Comparison of ENCODE assay signal across 10 mouse cellular contexts in the genomic region with DNA sequence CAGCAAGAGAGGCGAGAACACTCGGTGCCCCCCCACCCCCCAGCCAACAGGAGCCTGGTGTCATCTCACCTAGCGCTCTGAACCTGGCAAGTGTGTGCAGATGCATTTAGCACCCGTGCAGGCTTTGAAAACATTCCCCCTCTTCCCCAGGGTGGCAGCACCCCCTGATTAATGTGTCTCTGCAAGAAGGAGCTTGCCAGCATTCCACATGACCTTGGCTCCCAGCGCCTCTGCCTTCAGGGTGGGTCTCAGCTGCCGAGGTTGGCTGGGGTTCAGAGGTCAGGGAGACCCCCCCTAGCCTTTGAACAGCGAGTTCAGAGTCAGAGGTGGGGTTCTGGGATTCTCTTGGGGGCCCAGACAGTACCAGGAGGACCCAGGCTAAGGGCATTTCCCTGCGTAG.
A peak's percentile ranks its signal among the peaks of the same experiment; 100 is the strongest.
DNase-seq lines count a peak whose midpoint lies in the region; ATAC-seq and TF ChIP-seq lines count a peak whose summit lies in the region.
"Had no signal": no experiment of that assay in that cellular context is flagged by ENCODE, and none has a peak within 500 bp of the region (broad histone marks: within the 10 kb centered on the region; RNA-seq: fewer than 3 reads in every experiment).

No protein-coding gene starts in this region.

- ATAC-seq in heart, embryonic 11.5 days (replicated peaks; ENCODE audit: insufficient number of reproducible peaks, low FRiP score, low TSS enrichment): no peak
- no peak for ATAC-seq in forebrain, embryonic 14.5 days
- no peak for ATAC-seq in limb, embryonic 14.5 days (ENCODE audit: low FRiP score, low read depth)

- no peaks in the 10 kb centered on the region for H3K36me3 ChIP-seq in heart, embryonic 11.5 days (ENCODE audit: control insufficient read depth, insufficient read depth, low read length)
- H3K36me3 ChIP-seq in forebrain, embryonic 14.5 days (ENCODE audit: control insufficient read depth, insufficient read depth, low read length): no peaks in the 10 kb centered on the region
- no peaks in the 10 kb centered on the region for H3K36me3 ChIP-seq in limb, embryonic 14.5 days (ENCODE audit: control insufficient read depth, insufficient read depth, low read length)

- DNase-seq in heart, adult 9 months (ENCODE audit: low spot score in 2 of 2): no peak
- peak; percentile 66 for DNase-seq in adrenal gland, postnatal 14 days
- DNase-seq in forebrain, embryonic 14.5 days (ENCODE audit: low spot score): no peak
- no peak for DNase-seq in limb, embryonic 14.5 days (ENCODE audit: low spot score)
- no peak for DNase-seq in cerebellum, postnatal 25 days
- DNase-seq in lung, postnatal 14 days: no peak
- no peak for DNase-seq in MN1 (ENCODE audit: low spot score)
- DNase-seq: cerebellum, adult 18-20 months; kidney, adult 9 months had no signal

- peak overlapping the region; percentile 22; the same call in 1 of the 2 replicates for H3K27ac ChIP-seq in heart, embryonic 11.5 days (ENCODE audit: low read depth, low read length)
- H3K27ac ChIP-seq in forebrain, embryonic 14.5 days (ENCODE audit: low read depth, low read length): peak overlapping the region; percentile 96; the same call in 1 of the 2 replicates
- no peak overlapping the region for H3K27ac ChIP-seq in limb, embryonic 14.5 days (replicated peaks; ENCODE audit: low read depth, low read length)

- H3K9ac ChIP-seq in heart, embryonic 11.5 days (ENCODE audit: low read depth, low read length): 0 out of 2 replicates have a peak overlapping the region, but pooled peaks have one; percentile 39
- H3K9ac ChIP-seq in forebrain, embryonic 14.5 days (ENCODE audit: low read length): no peak overlapping the region; the same call in 1 of the 2 replicates
- peak overlapping the region; percentile 25; the same call in 1 of the 2 replicates for H3K9ac ChIP-seq in limb, embryonic 14.5 days (ENCODE audit: low read depth, low read length, severe bottlenecking)

- WGBS in heart, embryonic 11.5 days (ENCODE audit: insufficient replicate concordance): 36% methylated on average over 8 of the region's 8 CpGs
- 31% methylated on average over 8 of the region's 8 CpGs for WGBS in forebrain, embryonic 14.5 days
- WGBS in limb, embryonic 14.5 days: 19% methylated on average over 8 of the region's 8 CpGs

- H3K9me3 ChIP-seq in heart, embryonic 11.5 days (replicated peaks; ENCODE audit: control insufficient read depth, low read length): no peaks in the 10 kb centered on the region
- H3K9me3 ChIP-seq in forebrain, embryonic 14.5 days (replicated peaks; ENCODE audit: control insufficient read depth, low read length): no peaks in the 10 kb centered on the region
- no peaks in the 10 kb centered on the region for H3K9me3 ChIP-seq in limb, embryonic 14.5 days (ENCODE audit: control insufficient read depth, low read length)

- peaks cover 89% of the 10 kb centered on the region for H3K4me1 ChIP-seq in heart, embryonic 11.5 days (ENCODE audit: control insufficient read depth, insufficient read depth, low read length)
- H3K4me1 ChIP-seq in forebrain, embryonic 14.5 days (ENCODE audit: control insufficient read depth, insufficient read depth, low read length): peaks cover 88% of the 10 kb centered on the region
- H3K4me1 ChIP-seq in limb, embryonic 14.5 days (ENCODE audit: control insufficient read depth, insufficient read depth, low read length): peaks cover 63% of the 10 kb centered on the region

- no peak for TF ChIP-seq POLR2A in limb, embryonic 14.5 days (IDR thresholded peaks at IDR 0.05; ENCODE audit: borderline replicate concordance, extremely low read depth, insufficient read depth, insufficient read length)

- peak overlapping the region; percentile 29 for H3K4me2 ChIP-seq in heart, embryonic 11.5 days
- no peak overlapping the region; the same call in 1 of the 2 replicates for H3K4me2 ChIP-seq in forebrain, embryonic 14.5 days (ENCODE audit: low read length)
- H3K4me2 ChIP-seq in limb, embryonic 14.5 days (replicated peaks; ENCODE audit: low read depth, low read length, severe bottlenecking): no peak overlapping the region

- H3K27me3 ChIP-seq in heart, embryonic 11.5 days (ENCODE audit: control insufficient read depth, insufficient read depth, low read length): no peaks in the 10 kb centered on the region
- H3K27me3 ChIP-seq in forebrain, embryonic 14.5 days (replicated peaks; ENCODE audit: control insufficient read depth, insufficient read depth, low read length): no peaks in the 10 kb centered on the region
- no peaks in the 10 kb centered on the region for H3K27me3 ChIP-seq in limb, embryonic 14.5 days (ENCODE audit: control insufficient read depth, insufficient read depth, low read length)

- no peak overlapping the region for H3K4me3 ChIP-seq in heart, embryonic 11.5 days (ENCODE audit: low read depth, low read length)
- no peak overlapping the region for H3K4me3 ChIP-seq in forebrain, embryonic 14.5 days (ENCODE audit: low read depth, low read length)
- H3K4me3 ChIP-seq in limb, embryonic 14.5 days (replicated peaks; ENCODE audit: low read length): no peak overlapping the region
